Mouse (Mus musculus) embryonic fibroblast, embryonic 13.5 days (primary cell): ENCODE results near the gene Rab3ip. TPM values are rescaled to one million over a fixed set of nuclear protein-coding genes. Genes with fewer than 3 reads are reported as not detected.
A peak's percentile ranks its signal among the peaks of the same experiment; 100 is the strongest.

Experiments used
- H3K27ac ChIP-seq: 2 replicates; pipeline ENCODE4 v1.5.1; 2012; ENCODE audit warnings: low read length, control low read depth, inconsistent platforms; ENCODE audit not compliant: insufficient read depth
- H3K4me1 ChIP-seq: 2 replicates; pipeline ENCODE4 v1.6.1; 2011; ENCODE audit warnings: low read length; ENCODE audit not compliant: control insufficient read depth, insufficient read depth
- H3K4me3 ChIP-seq: 2 replicates; pipeline ENCODE4 v1.5.1; 2011; ENCODE audit warnings: mild to moderate bottlenecking, control low read depth, low read length; ENCODE audit not compliant: insufficient read depth
- CTCF ChIP-seq: IDR thresholded peaks from 2 replicates; pipeline ENCODE4 v1.5.1; 2011; ENCODE audit warnings: mild to moderate bottlenecking, control low read depth, low read length, moderate library complexity, borderline replicate concordance; ENCODE audit not compliant: insufficient read depth
- POLR2A ChIP-seq: IDR thresholded peaks from 2 replicates; pipeline ENCODE4 v1.6.1; 2011; ENCODE audit warnings: low read depth, mild to moderate bottlenecking, control low read depth, low read length, moderate library complexity
- polyA plus RNA-seq: library from polyadenylated mRNA; stranded (reverse); fragments of >200 nt; gene quantifications from 2 replicates; pipeline ENCODE4 v1.2.4, GENCODE M21; 2011; ENCODE audit warnings: low read depth; ENCODE audit not compliant: missing spikeins, insufficient read length

Gene Rab3ip
- polyA plus RNA-seq, 1 experiment = 25.7 TPM

- TF ChIP-seq POLR2A = no peak
- Histone ChIP-seq H3K4me3 (no peak overlapping the region), H3K27ac (no peak overlapping the region), H3K4me1 (peaks cover 3% of the 10 kb centered on the region)
Observed at GRCm38 (mm10) chr10:116962803-116963202, 12.2 kb upstream of the Rab3ip start.

GRCm38 (mm10) chr10:116962152-116962551, 11.6 kb upstream of the Rab3ip start:
- TF ChIP-seq POLR2A = no peak
- H3K4me1 ChIP-seq = peaks cover 3% of the 10 kb centered on the region

GRCm38 (mm10) chr10:116957867-116958551, 7.4 kb upstream of the Rab3ip start:
- TF ChIP-seq POLR2A (no peak), CTCF (no peak)
- peaks cover 6% of the 10 kb centered on the region for H3K4me1 ChIP-seq
- no peak overlapping the region for H3K27ac ChIP-seq
- no peak overlapping the region for H3K4me3 ChIP-seq

More at GRCm38 (mm10) chr10:116962152-116962551, 11.6 kb upstream of the Rab3ip start:
- H3K4me3 ChIP-seq = no peak overlapping the region
- no peak overlapping the region for H3K27ac ChIP-seq

GRCm38 (mm10) chr10:116956483-116957158, 6.1 kb upstream of the Rab3ip start:
- no peak for TF ChIP-seq CTCF
- Histone ChIP-seq H3K4me3 (no peak overlapping the region), H3K27ac (no peak overlapping the region), H3K4me1 (peaks cover 6% of the 10 kb centered on the region)

- no peak overlapping the region for H3K4me3 ChIP-seq
- no peak for TF ChIP-seq CTCF
- no peak for TF ChIP-seq POLR2A
- peak overlapping the region; percentile 2; the same call in 1 of the 2 replicates for H3K27ac ChIP-seq
- H3K4me1 ChIP-seq = peaks cover 6% of the 10 kb centered on the region
Observed at GRCm38 (mm10) chr10:116955191-116955590, 4.6 kb upstream of the Rab3ip start.

- Histone ChIP-seq H3K4me3 (peak overlapping the region; percentile 60), H3K27ac (no peak overlapping the region), H3K4me1 (peaks cover 6% of the 10 kb centered on the region)
- TF ChIP-seq POLR2A (no peak), CTCF (no peak)
Observed at GRCm38 (mm10) chr10:116950886-116951285, 317 bp upstream of the Rab3ip start.

GRCm38 (mm10) chr10:116949111-116950008, 1.2 kb downstream of the Rab3ip start:
- Histone ChIP-seq H3K4me1 (peaks cover under 1% of the 10 kb centered on the region), H3K4me3 (peak overlapping the region; percentile 82), H3K27ac (no peak overlapping the region)
- TF ChIP-seq POLR2A (no peak), CTCF (no peak)

- Histone ChIP-seq H3K27ac (no peak overlapping the region), H3K4me3 (peak overlapping the region; percentile 82), H3K4me1 (no peaks in the 10 kb centered on the region; the same call in 1 of the 2 replicates)
- no peak for TF ChIP-seq CTCF
- no peak for TF ChIP-seq POLR2A
Observed at GRCm38 (mm10) chr10:116948414-116948813, 2.2 kb downstream of the Rab3ip start.

- TF ChIP-seq POLR2A (no peak), CTCF (no peak)
Observed at GRCm38 (mm10) chr10:116944940-116945339, 5.6 kb downstream of the Rab3ip start.

More at GRCm38 (mm10) chr10:116944940-116945339, 5.6 kb downstream of the Rab3ip start:
- H3K4me3 ChIP-seq = no peak overlapping the region
- no peaks in the 10 kb centered on the region for H3K4me1 ChIP-seq
- H3K27ac ChIP-seq = no peak overlapping the region
